Mouse (Mus musculus) macrophage (primary cell): ENCODE measurements around the gene Nectin2. TPM values are rescaled to one million over a fixed set of nuclear protein-coding genes. Genes with fewer than 3 reads are reported as not detected.

Source experiments
- H3K27ac ChIP-seq: fragments of 350-480 bp; formaldehyde crosslinking; 2 replicates; pipeline ENCODE4 v1.9.0; 2021
- H3K36me3 ChIP-seq: fragments of 350-480 bp; formaldehyde crosslinking; 2 replicates; pipeline ENCODE4 v1.9.0; 2021; ENCODE audit errors: inconsistent target
- H3K4me3 ChIP-seq: fragments of 350-480 bp; formaldehyde crosslinking; 2 replicates; pipeline ENCODE4 v1.9.0; 2021; ENCODE audit errors: inconsistent target
- H3K79me2 ChIP-seq: fragments of 350-480 bp; formaldehyde crosslinking; 2 replicates; pipeline ENCODE4 v1.9.0; 2021; ENCODE audit errors: inconsistent target
- WGBS: methylation state at CpG from one replicate; pipeline ENCODE4 v1.1.7; 2026; ENCODE audit warnings: inconsistent platforms; ENCODE audit not compliant: missing documents; 5-methylcytosine and 5-hydroxymethylcytosine counted together
- polyA plus RNA-seq: library from polyadenylated mRNA; stranded (reverse); fragments of 250-400 nt; gene quantifications from 3 replicates; pipeline ENCODE4 v1.2.4, GENCODE M21; 2018; ENCODE audit warnings: inconsistent platforms

Nectin2 gene
- polyA plus RNA-seq, 1 experiment from 2014 or later, result 5.9 TPM

DNA sequence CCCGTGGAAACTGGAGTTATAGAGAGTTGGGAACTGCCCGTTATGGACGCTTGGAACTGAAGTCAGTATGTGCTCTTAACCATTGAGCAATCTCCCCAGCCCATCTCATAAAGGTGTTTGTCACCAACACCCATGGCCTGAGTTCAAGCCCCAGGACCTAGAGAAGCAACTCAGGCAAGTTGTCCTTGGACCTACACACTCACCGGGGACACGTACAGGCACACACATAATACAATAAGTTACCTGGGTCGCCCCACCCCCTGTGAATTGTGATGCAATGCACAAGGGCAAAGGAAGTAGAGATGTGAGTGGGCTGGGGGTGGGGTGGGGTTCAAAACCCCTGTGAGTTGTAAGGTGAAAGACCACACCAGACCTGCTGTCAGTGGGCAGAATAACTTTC lies 63.8 kb downstream of the Nectin2 start:
- H3K36me3 ChIP-seq, result no peaks in the 10 kb centered on the region
- no peaks in the 10 kb centered on the region for H3K79me2 ChIP-seq
- no peak overlapping the region for H3K27ac ChIP-seq
- WGBS, result 89% methylated on average over 6 of the region's 6 CpGs
- no peak overlapping the region for H3K4me3 ChIP-seq

- H3K27ac ChIP-seq, result no peak overlapping the region
- no peaks in the 10 kb centered on the region for H3K79me2 ChIP-seq
- no peaks in the 10 kb centered on the region for H3K36me3 ChIP-seq
- 93% methylated on average over 4 of the region's 4 CpGs for WGBS
- no peak overlapping the region for H3K4me3 ChIP-seq
These were observed 64.9 kb downstream of the Nectin2 start for GRCm38 (mm10) chr7:19685374-19685773.

DNA sequence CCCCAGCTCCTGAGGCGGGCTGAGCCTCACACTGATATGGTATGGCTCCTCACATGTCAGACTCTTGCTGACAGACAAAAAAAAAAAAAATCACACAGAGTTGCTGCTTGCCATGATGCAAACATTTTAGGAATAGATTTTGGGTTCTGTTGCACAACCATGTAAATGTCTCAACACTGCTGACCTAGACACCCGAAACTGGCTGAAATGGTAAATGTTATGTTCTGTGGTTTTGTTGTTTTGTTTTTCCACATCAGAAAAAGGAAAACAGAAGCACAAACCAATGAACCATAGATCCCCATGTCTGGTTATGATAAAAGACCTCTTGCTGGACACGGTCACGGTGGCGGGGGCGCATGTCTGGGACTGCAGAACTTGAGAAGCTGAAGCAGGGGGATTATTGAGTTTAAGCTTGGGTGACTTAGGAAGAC lies 66.5 kb downstream of the Nectin2 start:
- 46% methylated on average over 6 of the region's 6 CpGs for WGBS
- Histone ChIP-seq H3K27ac (peak overlapping the region; percentile 87), H3K4me3 (no peak overlapping the region), H3K79me2 (no peaks in the 10 kb centered on the region), H3K36me3 (no peaks in the 10 kb centered on the region)

GRCm38 (mm10) chr7:19682979-19683378 lies 67.3 kb downstream of the Nectin2 start:
- WGBS, result 78% methylated on average over 3 of the region's 3 CpGs
- peak overlapping the region; percentile 57 for H3K27ac ChIP-seq
- no peaks in the 10 kb centered on the region for H3K79me2 ChIP-seq
- no peak overlapping the region for H3K4me3 ChIP-seq
- H3K36me3 ChIP-seq, result no peaks in the 10 kb centered on the region

DNA sequence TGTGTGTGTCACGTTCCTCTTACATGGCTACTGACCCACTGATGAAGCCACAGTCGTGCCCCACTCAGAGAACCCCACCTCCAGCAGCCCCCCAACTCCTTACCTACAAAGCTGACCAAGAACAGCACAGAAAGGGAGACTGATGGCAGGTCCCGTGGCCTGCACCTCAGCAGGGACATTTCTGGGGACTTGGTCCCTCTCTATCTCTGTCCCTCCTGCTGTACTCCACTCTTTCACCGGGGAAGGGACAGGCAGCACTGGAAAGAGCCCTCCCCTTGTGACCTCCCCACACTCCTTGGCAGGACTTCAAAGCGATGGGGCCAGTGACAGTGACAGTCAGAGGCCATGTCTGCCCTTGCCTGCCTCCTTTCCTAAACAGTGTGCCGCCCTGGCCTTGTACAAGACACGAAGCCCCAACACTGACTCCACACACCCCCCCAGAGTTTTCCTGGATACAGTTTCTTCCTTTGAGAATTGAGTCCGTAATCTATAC lies 69.0 kb downstream of the Nectin2 start, which contains the start of the genes Gm44805 and Apoc4:
Gene Gm44805 (minus strand): TSS at position 222 of the 493 bp plus-strand sequence.
Gene Apoc4 (minus strand): TSS at position 278 of the 493 bp plus-strand sequence.
- H3K79me2 ChIP-seq, result no peaks in the 10 kb centered on the region
- 86% methylated on average over 8 of the region's 8 CpGs for WGBS
- no peak within 1 kb of the TSS for H3K4me3 ChIP-seq
- H3K27ac ChIP-seq, result no peak within 1 kb of the TSS
- no peaks in the 10 kb centered on the region for H3K36me3 ChIP-seq

- WGBS, result 86% methylated on average over 2 of the region's 2 CpGs
- Histone ChIP-seq H3K4me3 (no peak overlapping the region), H3K79me2 (no peaks in the 10 kb centered on the region), H3K27ac (no peak overlapping the region), H3K36me3 (no peaks in the 10 kb centered on the region)
These were observed 69.6 kb downstream of the Nectin2 start for GRCm38 (mm10) chr7:19680702-19681101.

DNA sequence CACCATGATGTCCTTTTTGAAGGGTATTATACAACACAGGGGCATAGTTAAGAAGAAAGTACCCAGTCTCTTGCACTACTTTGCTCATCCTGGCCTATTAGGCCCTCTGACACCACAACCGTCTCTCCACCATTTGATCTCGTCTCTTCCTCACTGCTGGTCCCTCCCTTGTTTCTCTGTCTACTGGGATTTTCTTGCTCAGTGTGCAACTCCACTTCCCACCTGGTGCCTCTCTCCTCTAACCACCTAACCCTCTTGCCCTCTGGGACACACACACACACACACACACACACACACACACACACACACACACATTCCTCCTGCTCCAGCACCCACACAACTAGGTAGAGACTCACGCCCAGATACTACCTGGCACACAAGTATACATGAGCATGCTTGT lies 71.4 kb downstream of the Nectin2 start:
- no peak overlapping the region for H3K4me3 ChIP-seq
- no peak overlapping the region for H3K27ac ChIP-seq
- 94% methylated on average over 3 of the region's 3 CpGs for WGBS
- H3K79me2 ChIP-seq, result no peaks in the 10 kb centered on the region
- H3K36me3 ChIP-seq, result no peaks in the 10 kb centered on the region

DNA sequence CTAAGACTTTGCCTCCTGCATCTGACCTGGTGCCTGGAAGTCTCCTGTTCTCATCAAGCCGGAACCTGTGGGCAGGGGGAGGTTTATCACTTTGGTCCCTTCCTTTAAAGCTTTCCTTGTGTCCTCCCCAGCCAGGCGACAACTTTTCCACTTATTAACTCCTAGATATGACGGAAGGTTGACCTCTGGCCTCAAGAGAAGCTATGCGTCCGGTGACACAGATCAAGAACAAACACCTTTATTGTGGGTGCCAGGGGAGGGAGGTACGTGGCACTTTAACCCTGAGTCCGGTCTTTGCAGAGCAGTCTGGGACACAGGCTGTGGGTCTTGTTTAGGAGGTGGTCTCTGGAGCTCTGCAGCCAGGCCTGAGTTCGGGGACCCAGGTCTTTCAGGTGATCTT lies 72.4 kb downstream of the Nectin2 start, which contains the start of gene Apoc2:
Gene Apoc2 (minus strand): TSS at position 70 of the 400 bp plus-strand sequence.
- 100% methylated on average over 8 of the region's 8 CpGs for WGBS
- Histone ChIP-seq H3K36me3 (no peaks in the 10 kb centered on the region), H3K4me3 (no peak within 1 kb of the TSS), H3K27ac (peak within 1 kb of the TSS; percentile 55), H3K79me2 (no peaks in the 10 kb centered on the region)

DNA sequence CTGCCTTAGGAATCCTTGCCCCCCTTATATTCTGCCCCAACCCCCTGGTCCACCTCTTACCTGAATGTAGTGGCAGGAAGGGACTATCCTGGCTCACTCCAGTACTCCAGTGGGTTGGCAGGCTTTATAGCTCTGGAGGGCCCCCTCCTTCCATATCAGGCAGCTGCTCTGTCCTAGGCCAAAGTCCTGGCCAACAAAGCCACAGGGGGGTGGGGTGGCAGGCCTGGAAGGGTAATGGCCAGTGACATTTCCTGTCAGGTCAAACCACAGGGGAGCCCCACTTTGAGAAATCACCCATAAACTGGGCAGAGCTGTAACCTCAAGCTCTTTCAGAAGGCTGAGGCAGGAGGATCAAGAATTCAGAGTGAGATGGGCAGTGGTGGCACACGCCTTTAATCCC lies 73.6 kb downstream of the Nectin2 start:
- peak overlapping the region; percentile 55 for H3K27ac ChIP-seq
- WGBS, result 67% methylated on average over 1 of the region's 1 CpGs

GRCm38 (mm10) chr7:19675824-19676223 lies 74.5 kb downstream of the Nectin2 start:
- Histone ChIP-seq H3K36me3 (no peaks in the 10 kb centered on the region), H3K4me3 (no peak overlapping the region), H3K27ac (peak overlapping the region; percentile 55), H3K79me2 (no peaks in the 10 kb centered on the region)
- WGBS, result 35% methylated on average over 10 of the region's 10 CpGs

More for the DNA sequence above, 73.6 kb downstream of the Nectin2 start:
- no peak overlapping the region for H3K4me3 ChIP-seq
- H3K36me3 ChIP-seq, result no peaks in the 10 kb centered on the region
- no peaks in the 10 kb centered on the region for H3K79me2 ChIP-seq

DNA sequence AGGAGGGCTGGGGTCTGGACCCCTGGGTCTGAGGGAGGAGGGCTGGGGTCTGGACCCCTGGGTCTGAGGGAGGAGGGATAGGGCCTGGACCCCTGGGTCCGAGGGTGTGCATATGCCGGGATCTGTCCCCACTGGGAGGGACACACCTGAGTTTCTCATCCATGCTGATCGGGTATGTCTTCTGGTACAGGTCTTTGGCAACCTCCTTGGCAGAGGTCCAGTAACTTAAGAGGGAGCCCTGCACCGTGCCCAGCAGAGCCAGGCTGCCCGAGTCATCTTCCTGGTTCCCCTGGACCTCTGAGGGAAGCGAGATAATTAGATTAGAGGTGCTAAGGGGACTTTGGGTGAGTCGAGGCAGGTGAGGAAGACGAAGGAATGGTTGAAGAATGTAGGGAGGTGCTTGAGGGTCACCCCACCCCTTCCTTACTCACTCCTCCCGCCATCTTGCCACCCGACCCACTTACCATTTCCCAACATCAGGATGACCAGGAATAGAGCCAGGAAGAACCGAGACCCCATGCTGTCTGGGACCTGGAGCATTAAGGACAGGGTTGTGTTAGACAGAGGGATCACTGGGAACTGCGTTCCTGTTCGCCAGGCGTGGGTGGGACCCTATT lies 77.1 kb downstream of the Nectin2 start:
- no peaks in the 10 kb centered on the region for H3K79me2 ChIP-seq
- H3K4me3 ChIP-seq, result no peak overlapping the region
- no peaks in the 10 kb centered on the region for H3K36me3 ChIP-seq
- H3K27ac ChIP-seq, result no peak overlapping the region
- 77% methylated on average over 14 of the region's 14 CpGs for WGBS

DNA sequence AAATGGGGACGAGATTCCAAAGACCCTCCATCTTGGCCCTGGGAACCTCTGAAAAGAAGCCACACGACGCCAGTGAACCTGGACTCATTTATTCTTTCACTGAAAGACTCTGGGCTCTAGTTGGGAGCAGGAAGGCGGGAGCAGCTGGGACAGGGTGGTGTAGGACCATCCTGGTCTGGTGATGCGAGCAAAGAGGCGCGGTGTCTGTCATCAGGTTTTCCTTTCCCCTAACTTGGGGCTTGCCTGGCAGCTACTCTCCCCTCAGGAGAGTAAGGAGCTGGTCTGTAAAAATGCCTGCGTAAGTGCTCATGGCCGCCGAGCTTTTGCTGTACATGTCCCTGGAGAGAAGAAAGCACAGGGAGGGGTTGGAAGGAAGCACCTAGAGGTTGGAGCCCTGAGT lies 78.8 kb downstream of the Nectin2 start:
- Histone ChIP-seq H3K36me3 (no peaks in the 10 kb centered on the region), H3K79me2 (no peaks in the 10 kb centered on the region), H3K4me3 (no peak overlapping the region), H3K27ac (no peak overlapping the region)
- 98% methylated on average over 10 of the region's 10 CpGs for WGBS

DNA sequence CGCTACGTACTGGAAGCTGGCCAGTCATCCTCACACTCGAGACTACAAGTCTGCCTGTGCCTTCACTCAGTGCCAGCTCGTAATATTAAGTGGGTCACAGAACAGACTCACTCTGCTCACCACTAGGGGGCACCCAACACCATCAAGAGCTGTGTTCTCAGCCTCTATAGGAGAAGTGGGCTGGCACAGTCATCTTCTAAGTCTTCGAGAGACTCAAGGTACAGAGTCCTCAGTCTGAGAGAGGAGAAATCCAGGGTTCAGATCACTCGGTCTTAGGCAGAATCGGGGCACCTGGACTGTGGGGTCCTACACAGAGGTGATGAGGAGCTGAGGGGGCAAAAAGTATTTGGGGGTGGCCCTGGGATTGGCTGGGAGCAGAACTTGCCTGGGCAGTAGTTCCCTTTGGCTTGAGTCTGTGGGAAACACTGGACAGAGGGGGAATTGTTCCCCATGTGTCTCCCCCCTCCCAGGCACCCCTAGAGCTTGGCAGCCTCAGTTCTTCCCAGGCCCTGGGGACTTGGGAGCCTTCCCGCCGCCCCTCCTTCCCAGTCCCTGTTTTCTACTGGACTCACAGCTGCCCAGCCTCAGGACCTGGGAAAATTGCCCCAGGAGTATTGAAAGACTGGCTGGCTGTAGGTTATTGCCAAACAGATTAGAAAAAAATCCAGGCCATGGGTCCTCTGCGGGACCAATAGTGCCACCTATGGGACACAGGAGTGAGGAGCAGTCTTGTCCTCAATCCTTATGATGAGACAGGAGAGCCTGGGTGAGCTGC lies 81.1 kb downstream of the Nectin2 start:
- H3K4me3 ChIP-seq, result no peak overlapping the region
- peak overlapping the region; percentile 68 for H3K27ac ChIP-seq
- no peaks in the 10 kb centered on the region for H3K36me3 ChIP-seq
- WGBS, result 15% methylated on average over 10 of the region's 10 CpGs
- H3K79me2 ChIP-seq, result peaks cover 7% of the 10 kb centered on the region

DNA sequence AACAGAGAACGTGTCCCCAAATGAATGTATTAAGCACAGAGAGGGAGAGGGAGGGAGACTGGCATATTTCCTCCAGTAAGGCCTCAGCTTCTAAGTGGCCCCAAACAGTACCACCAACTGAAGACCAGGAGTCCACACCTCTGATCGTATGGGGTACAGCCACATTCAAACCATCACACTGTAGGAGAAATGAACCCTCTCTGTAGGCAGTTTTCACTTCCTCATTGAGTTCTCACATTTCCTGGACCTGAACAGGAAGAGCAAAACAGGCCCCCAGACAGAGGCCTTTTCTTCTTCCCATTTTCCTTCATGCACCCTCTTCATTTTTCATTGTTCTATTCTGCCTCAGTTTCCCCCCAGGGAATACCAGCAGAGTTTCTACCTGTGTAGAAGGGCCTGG lies 82.8 kb downstream of the Nectin2 start:
- peak overlapping the region; percentile 96 for H3K27ac ChIP-seq
- H3K79me2 ChIP-seq, result peaks cover 24% of the 10 kb centered on the region
- no peaks in the 10 kb centered on the region for H3K36me3 ChIP-seq
- H3K4me3 ChIP-seq, result no peak overlapping the region
- 33% methylated on average over 2 of the region's 2 CpGs for WGBS

GRCm38 (mm10) chr7:19666750-19667149 lies 83.5 kb downstream of the Nectin2 start:
- Histone ChIP-seq H3K27ac (peak overlapping the region; percentile 96), H3K36me3 (no peaks in the 10 kb centered on the region; the same call in 1 of the 2 replicates), H3K79me2 (peaks cover 30% of the 10 kb centered on the region), H3K4me3 (no peak overlapping the region)
- WGBS, result 92% methylated on average over 3 of the region's 3 CpGs
